Mouse (Mus musculus) thymus, postnatal 36 days (tissue): ENCODE results near the gene Iqck.
A peak's percentile ranks its signal among the peaks of the same experiment; 100 is the strongest.

Experiments
- DNase-seq, 2 experiments: peaks; one replicate each; pipeline ENCODE4 v3.0.0; 2022; ENCODE audit warnings: mixed read lengths in 2 of 2

The Iqck gene

DNA sequence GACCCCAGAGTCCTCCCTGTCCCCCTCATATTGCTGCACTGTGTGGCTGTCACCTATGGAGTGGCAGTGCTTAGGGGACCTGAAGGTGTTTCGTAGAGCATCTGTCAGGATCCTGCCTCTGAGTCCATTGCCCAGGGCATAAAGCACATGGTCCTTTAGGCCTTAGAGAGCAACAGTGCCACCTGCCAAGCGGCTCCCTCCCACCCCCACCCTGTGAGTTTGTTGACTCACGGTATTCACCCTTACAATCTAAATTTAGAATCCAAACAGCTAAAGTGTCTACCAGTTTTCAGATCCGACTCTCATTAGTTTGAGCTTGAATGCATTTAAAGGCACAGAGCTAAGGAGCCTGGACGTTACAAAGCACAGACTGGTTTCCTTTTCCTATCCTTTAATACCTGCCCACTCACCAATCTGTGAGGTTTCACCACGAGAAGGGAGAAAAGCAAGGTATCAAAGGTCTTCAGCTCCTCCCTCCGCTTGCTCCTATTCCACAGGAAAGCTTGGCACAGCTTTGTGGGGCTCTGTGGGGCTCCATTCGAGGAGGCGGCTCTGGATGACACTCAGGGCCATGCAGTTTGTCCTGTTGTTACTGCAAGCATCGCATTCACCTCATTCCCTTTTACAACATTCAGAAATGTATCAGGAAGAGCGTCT lies 98.2 kb downstream of the Iqck start:
- no peak for DNase-seq

DNA sequence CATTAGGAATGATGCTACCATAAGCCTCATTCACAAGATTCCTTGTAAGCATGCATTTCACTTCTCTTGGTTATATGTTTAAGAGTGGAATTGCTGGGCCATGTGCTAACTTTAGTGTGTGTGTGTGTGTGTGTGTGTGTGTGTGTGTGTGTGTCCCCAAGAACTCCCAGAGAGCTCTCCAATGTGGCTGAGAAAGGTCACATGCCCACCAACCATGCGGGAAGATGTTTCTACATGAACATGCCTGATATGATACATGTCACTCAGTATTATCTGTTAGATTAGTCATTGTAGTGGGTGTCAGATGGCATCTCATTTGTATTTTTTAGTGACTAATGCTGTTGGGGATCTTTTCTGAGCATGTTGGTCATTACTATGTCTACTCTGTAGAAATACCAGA lies 99.4 kb downstream of the Iqck start:
- no peak for DNase-seq

DNA sequence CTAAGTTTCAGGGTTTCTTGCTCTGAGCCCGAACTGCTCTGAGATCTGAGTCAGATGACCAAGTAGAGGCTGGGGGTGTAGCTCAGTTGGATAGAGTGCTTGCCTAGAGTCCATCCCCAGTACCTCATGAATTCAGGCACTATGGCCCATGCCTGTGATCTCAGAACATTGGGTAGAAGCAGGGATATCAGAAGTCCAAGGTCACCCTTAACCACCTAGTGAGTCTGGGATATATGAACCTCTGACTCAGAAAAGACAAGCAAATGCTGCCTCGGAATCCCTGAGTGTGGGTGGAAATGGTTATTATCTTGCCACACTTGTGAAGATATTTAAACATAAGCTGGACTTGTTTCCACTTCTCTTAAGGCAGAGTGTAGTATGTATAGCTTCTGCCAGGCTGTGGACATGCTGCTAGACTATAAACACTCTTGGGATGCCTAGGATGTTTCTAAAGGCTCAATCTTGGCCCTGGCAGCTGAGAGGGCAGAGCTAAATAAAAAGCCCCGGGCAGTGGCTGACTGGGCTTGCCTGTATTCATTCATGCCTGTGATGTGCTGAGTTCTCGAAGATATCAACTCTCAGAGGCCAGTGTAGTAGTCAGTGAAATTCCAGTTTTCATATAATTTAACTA lies 101.2 kb downstream of the Iqck start:
- DNase-seq = no peak

DNA sequence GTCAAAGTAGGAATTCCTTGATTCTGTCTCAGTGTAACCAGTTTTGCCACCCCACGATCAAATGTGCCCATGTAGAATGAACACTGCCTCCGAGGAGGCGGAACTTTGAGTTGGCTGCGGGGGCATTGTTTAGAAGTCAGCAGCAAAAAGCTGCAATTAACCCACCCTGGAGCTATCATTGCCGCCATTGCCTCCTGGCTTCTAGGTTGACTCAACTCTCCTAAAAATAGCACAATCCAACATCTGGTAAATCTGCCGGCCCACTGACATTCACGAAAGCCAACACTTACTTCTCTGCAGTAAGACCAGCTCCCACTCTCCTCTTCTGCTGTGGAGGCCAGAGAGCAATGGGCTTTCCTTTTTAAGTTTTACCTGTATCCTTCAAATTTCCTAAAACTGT lies 103.7 kb downstream of the Iqck start:
- no peak for DNase-seq

DNA sequence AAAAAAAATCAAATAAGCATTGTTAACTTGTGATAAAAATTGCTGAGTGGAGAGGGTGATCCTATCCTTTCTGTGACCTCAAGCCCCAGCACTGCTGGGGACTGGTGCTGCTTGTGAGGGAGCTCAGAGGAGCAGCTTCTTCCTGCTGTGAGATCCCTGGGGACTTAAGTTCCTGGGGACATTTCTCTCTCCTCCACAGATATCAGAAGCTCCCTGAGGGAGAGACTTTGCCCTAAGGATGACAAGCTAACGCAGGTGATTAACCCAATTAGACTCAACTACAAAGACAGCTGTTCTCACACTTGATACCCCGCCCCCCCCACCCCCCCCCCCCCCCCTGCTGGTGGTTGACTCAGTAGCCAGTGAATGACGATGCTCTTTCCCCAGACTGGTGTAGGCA lies 109.2 kb downstream of the Iqck start:
- no peak for DNase-seq

DNA sequence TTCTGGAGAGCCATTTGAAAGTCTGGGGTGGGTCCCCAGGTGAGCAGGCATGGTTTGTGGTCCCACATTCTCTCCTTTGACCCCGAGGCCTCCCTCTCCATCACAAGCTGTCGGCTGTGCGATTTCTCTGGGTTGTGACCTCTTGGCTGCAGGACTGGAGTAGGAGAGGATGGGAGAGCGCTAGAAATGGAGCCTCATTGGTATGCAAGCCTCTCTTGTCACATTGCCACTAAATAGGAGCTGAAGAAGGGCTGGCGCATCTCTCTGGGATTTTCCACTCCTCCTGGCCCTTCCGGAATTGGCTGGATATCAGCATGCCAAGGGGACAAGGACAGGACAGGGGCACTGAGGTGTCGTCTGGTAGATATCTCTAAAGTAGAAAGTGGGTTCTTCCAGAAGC lies 109.6 kb downstream of the Iqck start:
- no peak for DNase-seq

DNA sequence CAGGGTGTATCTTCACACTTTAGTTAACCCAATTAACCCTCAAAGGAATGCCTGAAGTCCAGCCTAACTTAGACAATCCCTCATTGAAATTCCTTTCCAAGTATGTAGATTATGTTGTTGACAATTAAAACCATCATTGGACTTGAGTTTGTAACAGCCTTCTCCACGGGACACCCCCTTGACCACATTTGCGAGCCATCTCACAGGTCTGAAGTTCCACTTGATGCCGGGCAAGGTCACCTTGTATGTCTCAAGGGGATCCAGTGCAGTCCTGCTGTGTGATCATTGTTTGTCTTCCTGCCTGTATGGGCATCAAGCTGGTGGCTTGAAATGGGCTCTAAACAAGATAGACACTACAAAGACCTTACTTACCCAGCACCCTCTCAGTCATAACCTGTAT lies 113.3 kb downstream of the Iqck start:
- DNase-seq = no peak

DNA sequence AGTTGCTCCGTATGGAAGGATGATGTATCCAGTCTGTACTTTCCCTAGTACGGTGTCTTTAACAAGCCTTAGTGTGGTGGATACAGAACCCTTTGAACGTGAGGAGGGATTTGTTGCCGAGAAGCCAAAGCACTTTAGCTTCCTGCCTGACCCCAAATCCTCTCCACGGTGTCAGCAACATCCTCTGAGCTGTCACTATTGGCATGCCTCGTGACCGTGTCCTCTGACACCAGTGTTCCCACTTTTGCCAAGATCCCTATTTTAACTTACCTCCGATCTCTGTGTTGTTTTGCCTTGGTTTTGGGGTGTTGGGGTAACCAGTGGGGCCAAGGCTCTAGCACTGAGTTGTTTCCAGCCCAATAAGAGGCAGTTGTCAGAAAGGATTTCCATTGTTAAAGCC lies 115.9 kb downstream of the Iqck start:
- no peak for DNase-seq

DNA sequence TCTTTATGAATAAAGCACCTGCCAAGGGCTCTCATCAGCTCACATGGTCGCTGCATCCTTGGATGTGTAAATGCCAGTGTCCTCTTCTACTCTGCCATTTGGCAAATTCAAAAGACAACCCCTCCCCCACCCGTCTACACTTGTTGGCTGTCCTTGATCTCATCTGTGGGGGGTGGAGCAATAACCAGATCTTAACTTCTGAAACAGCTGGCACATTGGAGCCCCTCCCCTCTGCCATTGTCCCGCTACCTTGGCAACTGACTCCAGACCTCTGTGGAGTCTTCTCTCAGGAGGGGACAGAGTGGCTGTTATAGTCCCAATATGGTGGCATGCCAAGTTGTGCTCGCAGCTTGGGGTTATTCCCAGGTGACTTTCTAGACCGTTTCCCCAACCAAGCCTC lies 116.8 kb downstream of the Iqck start:
- no peak for DNase-seq

DNA sequence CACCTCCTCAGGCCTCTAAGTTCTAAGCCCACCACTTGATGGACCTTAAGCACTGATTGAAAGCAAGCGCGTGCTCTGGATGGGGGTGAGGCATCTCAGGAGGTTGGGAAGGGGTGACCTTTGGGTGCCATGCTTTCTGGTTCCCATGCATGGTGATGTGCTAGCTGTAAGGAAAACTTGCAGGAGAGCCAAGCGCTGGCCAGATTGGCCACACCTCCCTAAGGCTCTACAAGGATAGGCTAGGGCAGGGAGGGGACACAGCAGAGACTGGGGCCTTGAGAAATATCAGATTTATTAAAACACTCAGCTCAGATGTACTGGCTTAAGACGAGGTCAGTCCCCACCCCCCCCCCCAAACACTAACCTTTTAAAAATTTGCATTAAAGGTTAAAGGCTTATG lies 117.8 kb downstream of the Iqck start:
- DNase-seq = no peak

DNA sequence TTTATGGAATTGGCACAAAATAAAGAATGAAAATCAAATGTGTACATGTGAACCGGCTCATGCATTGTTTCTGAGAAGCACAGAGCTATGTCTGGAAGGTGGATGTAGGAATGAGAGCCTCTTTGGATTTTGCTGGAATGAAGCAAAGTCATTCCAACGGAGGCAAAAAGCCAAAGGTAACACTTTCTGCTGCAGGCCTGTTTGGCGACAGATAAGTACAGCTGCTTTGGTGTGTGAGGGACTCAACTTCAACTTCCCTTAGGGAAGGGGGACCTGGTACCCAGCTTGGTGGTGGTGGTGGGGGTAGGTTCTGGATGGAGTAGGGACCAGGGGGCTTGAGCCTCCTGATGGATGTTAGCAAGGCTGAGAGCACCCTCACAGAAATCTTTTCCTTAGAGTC lies 120.3 kb downstream of the Iqck start:
- no peak for DNase-seq

DNA sequence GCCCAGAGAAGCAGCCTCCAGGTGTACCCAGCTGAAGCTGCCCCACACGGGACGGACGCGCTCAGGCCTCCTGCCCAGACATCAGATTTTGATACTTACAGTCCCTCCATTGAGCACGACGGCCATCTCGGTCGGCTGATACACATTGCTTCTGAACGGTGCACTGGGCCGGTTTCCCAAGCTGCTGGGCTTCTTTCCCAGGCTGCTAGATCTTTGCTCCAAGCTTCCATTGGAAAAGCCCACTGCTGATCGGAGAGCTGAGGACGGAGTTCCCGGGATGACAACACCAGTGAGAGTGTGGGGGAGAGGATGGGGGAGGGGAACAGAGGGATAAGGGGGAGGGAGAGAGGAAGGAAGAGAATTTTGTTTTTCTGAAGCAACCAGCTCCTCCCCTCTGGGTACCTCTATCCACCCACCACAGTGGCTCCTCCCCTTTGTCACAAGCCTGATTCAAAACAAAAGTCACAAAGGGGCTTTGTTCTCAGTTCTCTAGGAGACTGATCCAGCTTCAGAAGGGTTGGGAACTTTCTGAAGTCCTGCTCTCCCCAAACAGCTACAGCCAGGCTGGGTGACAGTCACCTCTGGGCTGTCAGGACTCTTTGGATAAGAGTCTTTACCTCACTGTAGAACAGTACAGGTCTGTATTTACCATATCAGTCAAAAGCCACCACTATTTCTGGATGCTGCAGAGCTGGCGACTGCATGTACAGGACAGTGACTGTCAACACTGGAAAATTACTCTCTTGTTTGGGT lies 121.0 kb downstream of the Iqck start:
- peak; percentile 37 to 41 for DNase-seq

DNA sequence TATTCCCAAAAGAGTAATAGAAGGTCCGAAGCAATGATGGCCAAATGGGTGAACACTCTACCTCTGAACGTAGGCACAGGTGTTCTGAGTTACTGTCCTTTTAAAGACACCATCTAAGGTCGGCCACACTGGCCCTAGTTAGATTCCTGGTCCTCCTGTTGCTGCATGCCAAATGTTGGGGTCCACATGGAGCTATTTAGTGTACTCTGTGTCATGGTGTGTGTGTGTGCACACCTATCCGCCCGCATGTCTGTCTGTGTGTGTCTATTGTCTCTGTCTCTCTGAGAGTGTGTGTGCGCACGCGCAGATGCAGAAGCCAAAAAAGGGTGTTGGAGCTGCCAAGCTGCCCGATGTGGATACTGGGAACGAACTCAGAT lies 121.6 kb downstream of the Iqck start:
- DNase-seq = no peak

DNA sequence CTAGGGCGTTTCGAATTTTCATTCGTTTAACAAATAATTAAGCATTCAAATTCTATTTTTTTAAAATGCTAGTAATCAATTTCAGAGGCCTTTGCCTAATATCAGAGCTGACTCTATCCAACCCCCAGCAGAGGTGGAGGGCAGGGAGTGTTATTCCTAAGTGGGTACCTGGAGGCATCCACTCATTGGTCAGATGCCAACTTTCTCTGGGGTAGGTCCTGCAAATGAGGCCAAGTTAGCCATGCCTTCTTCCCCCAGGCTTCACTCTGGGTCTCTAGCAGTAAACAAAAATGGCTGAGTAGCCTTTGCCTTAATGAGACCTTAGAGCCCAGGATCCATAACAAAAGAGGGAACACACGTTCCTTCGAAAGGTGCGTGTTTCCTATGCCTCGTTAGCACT lies 123.6 kb downstream of the Iqck start:
- no peak for DNase-seq

DNA sequence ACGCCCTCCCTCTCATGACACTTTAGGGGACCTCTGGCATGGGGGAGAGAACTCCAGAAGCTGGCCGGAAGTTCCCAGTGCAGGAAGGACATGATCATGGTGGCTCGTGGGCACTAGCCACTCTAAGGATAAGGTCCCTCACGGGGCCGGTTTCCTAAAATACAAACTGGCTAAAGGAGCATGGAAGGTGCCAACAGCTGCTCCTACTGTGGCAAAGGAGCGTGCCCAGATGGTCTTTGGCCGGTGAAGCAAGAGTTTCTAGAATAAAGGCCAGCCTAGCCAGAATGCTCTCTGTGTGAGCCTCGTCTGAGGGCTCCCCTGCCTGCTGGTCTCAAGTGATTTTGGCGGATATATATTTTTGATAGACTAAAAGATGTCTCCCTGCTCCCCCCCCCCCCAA lies 124.2 kb downstream of the Iqck start:
- DNase-seq = no peak

DNA sequence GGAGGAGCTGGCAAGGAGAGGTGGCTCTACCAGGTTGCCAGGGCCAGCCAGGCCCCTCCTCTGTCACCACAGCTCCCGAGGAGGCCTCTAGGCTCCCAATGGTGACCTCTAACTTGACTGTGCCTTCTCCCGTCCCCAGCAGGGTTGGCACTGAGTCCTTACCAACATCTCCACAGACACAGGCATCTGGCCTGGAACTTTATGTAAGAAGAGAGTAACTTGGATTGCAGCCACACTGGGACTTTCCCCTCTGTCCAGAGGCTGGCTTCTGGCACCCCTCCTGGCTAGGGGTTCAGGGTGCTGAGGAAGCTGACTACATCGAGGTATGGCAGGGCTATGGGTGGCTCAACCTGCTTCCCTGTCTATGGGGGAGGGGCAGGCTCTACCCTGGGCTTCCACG lies 125.8 kb downstream of the Iqck start:
- DNase-seq = no peak

DNA sequence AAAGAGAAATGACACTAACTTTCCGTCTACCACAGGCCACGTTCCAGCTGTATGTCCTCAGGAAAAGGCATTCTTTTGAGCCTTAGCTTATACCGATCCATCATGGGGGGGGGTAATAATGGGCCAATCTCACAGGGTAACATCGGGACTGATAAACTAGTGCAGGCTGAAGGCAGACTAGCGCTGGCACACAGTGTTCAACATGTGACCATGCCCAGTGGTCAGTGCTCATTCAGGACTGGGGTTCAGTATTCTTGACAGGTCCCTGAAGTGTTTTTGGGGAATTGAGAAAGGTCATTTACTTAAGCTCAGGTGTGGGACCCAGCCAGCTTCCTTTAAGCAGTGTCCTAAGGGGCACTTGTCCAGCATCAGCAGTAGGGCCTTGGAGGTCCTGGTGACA lies 126.3 kb downstream of the Iqck start:
- no peak for DNase-seq

DNA sequence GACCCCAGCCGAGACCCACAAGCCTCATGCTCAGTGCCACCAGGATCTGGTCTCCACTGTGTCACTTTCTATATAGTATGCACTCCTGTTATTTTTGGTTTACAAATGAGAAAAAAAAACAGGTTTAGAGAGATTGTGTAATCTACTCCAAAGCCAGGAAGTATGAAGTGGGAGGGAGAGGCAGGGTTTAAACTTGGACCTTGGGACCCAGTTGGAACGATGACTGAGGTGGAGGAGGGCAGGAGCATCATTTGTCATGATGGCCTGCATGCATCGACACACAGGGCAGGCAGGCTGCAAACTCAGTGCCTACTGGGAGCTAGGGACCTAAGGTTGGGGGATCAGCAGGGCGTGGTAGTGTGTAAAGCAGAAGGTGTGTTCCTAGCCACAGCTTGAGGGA lies 127.0 kb downstream of the Iqck start:
- no peak for DNase-seq

DNA sequence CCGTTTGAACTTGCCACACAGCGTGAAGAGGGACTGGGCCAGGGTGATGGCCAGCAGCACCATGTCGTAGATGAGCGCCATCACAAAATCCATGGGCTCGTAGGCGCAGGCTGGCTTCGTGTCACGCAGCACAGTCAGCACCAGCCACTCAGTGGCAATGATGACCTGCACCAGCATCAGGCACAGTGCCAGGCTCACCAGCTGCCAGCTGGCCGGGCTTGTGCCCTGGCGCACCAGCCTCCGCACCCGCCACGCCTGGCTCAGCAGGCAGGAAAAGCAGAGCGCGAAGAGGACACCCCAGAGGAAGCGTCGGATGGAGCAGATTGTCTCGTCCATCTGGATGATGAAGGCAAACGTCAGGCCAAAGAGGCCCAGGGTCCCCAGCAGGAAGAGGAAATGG lies 128.4 kb downstream of the Iqck start:
- no peak for DNase-seq

DNA sequence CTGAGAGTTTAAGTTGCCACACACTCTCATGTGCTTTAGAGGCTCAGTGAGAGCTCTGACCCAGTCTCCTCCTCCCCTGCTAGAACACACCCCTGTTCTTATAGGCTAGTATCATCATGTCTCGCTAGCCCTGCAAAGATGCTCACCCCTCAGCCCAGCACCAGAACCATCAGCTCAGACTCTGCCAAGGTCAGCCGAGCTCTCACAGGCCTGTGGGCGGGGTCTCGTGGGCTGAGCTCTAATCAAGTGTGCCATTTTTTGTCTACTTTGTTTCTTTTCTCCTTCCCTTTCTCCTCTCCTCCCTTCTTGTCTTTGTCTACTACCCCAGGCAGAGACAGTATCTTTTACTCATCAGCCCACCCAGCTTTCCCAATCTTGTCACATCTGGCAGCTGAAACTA lies 130.2 kb downstream of the Iqck start:
- DNase-seq = no peak

DNA sequence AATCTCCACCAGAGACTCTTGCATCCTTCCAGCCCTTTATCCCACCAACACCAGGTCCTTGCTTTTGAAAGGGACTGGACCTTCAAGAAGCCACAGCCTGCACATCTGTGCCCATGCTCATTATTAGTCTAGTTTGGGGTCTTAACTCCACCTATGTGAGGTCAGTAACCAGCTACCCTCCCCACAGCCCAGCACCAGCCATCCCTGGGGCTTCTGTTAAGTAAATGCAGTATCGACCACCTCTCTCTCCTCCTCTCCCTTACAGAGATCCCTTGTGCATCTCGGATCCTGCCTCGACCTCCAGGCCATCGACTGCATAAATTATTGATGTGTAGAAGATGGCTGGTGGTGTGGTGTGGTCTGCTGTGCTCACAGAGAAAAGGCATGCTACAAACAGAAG lies 130.8 kb downstream of the Iqck start:
- no peak for DNase-seq

DNA sequence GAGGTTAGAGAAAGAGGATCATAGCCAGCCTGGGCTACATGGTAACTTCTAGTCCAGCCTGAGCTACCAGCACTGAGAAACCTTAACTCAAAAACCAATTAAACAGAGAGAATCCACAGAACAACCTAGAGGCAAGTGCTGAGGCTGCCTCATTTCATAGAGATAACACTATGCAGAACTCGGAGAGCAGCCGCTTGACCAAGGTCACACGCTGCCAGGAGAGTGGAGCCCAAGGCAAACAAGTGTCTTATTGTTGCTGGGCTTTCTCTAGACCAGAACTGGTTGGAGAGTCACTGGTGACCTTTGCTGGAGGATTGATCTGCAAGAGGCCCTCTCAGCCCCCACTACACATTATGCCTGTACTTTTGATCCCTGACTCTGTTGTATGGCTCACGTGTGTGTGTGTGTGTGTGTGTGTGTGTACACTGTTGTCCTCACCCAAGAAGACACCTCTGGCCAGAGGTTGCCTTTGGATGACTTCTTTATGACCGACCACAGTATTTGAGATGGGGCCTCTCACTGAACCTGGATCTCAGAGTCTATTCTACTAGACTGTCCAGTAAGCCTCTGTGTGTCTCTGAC lies 133.8 kb downstream of the Iqck start:
- no peak for DNase-seq

DNA sequence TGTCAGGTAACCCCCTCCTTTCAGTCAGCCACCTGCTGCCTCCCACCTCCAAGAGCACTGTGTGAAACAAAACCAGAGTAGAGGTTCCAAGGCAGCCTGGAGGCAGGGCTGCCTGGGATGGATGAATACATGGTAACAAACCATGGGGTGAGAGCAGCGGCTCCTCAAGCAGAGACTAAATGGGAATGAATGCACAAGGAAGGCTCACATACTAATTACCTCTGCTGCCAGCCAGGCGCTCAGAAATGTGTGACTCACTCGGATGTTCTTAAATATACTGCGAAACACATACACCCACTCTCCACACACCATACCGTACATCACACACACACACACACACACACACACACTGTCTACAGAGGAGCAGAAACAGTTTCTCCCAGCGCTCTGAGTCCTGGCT lies 134.7 kb downstream of the Iqck start:
- no peak for DNase-seq

DNA sequence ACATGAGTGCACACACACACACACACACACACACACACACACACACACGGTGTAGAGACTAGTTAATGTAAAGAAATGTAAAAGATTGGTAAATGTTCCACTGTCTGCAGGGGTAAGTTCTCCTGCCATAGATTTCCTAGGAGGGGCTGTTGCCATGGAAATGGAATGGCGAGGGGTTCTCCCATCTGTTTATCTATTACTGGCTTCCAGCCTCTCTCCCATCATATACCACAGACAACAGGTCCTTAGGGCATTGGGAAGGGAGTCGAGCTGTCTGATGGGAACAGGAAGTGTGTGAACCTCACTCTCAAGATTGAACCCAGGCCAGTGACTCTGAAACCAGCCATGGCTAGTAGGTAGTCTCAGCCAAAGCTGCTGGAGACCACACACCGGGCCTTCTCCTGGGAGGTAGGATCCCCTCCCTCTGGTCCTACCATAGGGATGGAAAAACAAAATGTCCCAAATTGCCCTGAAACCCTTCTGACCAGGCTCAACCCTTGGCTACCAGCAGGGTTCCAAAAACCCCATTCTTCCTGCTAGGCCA lies 135.9 kb downstream of the Iqck start:
- no peak for DNase-seq
